Mouse (Mus musculus): Measurements from ENCODE around the gene Olfr521.
"Not testable (repeated sequence)": the region's sequence is repeated elsewhere in the genome, so short reads cannot be mapped to it uniquely, and the experiment has no call there.

Gene Olfr521

DNA sequence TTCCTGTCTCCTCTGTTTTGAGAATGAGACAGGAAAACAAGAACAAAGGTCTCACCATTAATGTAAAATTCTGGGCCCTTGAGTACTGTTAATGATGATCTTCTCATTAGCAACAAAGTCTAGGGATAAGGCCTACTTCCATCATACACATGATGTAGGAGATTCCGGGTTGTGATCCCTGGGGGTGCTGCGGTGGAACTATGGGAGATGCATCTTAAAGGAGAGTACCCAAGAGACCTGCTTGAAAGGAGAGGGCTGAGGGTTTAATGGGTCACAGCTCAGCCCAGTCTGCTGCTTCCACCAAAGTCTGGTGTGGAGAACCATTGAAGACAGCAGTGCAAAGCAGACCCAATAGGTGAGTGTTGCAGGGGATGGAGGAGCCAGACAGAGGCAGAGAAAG is at the start of gene Olfr521:
Gene Olfr521 (plus strand): TSS at position 301 of the 400 bp plus-strand sequence.
- DNase-seq, result no peak

DNA sequence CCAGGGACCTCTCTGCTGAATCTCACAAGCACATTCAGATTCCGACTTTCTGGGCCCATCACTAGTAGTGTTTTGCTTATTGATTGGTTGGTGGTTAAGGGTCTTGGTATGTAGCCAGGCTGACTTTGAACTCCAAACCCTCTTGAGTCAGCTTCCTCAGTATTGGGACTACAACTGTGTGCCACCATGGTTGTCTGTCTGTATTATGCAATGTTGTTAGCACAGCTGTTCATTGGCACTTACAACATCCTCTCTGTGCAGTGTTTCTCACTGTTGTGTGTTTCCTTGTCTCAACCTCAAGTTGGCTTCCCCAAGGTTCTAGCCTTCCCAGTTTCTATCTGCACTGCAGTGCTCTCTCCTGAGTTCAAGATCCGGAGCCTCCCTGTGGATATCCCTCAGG is 46.8 kb upstream of the Olfr521 start:
- no peak for DNase-seq

DNA sequence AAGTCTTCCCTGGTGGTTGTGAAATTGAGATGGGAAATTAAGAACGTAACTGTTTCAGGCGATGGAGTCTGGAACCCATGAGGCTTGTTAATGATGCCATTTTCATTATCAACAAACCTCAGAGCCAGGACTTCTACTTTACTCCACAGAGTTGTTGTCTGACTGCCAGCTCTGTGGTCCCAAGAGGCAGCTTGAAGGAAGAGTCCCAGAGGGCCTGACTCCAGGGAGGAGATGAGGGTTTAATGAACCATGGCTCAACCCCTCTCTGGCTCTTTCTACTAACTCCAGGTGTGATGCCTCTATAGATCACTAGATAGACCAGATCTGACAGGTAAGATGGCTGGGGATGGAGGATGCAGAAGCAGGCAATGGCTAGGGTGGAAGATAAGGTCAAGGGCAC is 33.3 kb upstream of the Olfr521 start, which contains the start of gene Olfr520:
Gene Olfr520 (plus strand): TSS at position 301 of the 400 bp plus-strand sequence.
- DNase-seq, result no peak

DNA sequence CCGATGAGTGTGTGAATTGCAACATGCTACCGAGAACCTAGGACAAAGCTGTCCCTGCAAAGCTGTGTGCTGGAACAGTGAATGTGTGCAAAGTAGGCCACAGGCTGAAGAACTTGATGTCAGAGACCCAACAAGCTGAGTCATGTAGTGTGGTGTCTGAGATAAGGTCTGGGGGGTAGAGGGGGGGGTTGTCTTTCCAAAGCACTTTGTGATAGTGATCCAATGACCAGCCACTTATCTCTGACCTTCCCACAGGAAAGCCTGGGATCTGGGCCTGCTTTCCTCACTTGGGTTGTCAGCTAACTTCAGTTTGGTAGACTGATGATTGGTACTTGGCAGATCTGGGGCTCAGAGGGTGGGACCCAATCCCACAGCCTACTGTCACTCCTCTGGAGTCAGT is 28.7 kb upstream of the Olfr521 start:
- no peak for DNase-seq

DNA sequence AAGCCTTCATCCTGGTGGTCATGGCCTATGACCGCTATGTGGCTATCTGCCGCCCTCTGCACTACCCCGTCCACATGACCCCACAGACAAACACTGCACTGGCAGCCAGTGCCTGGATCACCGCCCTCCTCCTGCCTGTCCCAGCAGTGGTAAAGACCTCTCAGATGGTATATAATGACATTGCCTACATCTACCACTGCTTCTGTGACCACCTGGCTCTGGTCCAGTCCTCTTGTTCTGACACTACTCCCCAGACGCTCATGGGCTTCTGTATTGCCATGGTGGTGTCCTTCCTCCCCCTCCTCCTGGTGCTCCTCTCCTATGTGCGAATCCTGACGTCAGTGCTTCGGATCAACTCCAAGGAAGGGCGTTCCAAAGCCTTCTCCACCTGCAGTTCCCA is 27.8 kb upstream of the Olfr521 start:
- not testable (repeated sequence) for DNase-seq

DNA sequence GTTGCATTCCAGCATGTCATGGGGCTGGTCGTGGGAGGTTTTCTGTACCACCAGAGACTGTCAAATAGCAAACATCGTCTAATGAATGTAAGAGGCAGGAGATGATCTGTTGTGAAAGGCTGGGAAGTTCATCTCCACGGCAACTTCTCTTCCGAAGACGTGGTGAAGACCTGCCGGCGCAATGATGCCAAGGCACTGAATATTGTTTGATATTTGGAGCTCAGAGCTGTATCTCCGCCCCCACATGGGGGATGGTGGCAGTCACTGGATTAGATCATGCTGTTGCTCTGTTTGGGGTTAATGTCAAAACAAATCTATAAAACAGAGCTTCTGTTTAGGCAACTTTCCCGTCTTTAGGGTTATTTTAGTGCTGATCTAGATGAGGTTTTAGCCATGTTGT is 24.0 kb upstream of the Olfr521 start:
- DNase-seq, result no peak

DNA sequence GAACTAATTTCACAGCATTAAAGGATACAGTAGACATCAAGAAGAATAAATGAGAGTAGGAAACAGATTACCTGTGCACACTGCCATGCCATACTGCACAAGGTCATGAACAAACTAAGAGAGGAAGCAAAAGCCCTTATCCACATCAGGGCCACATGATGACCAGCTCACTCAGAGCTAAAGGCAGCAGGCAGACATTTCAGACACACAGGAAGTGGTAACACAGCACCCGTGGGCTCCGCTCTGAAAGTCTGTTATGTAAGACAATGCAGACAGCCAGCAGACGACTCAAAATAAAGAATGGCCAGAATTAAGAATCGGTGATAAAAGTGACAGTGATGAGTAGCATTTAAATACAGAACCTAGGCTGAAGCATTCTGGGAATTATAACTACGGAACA is 18.1 kb downstream of the Olfr521 start:
- no peak for DNase-seq

DNA sequence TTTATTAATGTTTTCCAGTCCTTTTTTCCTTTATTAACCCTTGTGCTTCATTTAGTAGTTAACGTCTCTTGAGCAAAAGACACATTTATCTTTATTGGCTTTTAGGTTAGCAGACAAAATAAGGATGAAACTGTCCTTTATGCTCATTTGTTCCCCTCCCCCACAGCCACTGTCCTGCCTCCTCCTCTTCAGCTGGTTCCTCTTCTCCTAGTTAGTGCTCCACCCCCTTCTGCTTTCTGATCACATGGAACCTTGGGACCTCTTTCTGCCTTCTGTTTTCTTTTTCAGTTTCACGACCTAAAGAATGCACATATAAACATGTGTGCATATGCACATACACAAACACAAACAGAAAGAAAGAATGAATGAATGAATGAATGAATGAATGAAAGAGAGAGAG is 18.6 kb downstream of the Olfr521 start:
- DNase-seq, result no peak

DNA sequence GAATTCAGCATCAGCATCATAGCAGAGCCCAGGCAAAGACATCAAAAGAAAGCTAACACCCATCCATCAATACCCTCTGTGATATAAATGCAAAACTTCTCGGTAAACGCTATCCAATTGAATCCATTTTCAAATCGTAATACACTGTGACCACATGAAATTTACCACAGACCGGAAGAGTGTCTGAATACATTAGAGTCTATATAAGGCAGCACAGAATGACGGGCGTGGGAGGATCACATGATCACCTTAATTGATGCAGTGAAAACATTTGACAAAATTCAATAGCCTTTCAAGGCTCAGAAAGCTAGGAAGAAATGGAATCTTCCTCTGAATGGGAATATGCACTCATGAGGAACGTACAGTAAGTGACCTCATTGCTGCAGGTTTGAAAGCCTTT is 20.1 kb downstream of the Olfr521 start:
- no peak for DNase-seq

DNA sequence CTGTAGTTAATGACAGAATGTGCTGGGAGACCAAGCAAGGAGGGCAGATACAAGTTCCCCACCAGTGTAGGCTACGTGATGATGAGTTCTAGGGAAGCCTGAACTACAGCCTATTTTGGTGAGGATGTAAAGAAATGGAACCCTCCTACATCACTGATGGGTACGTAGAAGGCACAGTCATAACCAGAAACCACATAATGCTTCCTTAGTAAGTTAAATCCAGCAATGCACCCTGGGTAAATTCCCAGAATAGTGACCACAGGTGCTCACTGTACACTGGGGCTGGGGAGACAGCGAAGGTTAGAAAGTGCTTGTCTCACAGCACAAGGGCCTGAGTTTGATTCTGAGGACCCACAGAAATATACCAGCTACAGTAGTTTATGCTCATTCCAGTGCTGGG is 22.2 kb downstream of the Olfr521 start:
- DNase-seq, result no peak

DNA sequence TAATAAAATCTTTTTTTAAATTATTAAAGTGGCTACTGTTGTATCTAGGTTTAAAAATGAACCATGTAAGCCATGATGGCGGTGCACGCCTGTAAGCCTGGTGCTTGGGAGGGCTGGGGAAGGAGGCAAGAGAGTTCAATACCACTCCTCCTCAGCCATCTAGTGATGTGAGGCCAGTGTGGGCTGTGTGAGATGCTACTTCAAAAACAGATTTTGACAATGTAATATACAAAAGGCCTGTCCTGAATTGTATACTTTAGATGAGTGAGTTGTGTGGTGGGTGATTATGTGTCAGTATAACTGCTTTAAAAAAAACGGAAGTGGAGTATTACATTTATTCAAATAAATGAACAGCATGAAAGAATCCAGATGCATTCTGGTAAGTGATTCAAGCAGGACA is 23.5 kb downstream of the Olfr521 start:
- DNase-seq, result no peak

DNA sequence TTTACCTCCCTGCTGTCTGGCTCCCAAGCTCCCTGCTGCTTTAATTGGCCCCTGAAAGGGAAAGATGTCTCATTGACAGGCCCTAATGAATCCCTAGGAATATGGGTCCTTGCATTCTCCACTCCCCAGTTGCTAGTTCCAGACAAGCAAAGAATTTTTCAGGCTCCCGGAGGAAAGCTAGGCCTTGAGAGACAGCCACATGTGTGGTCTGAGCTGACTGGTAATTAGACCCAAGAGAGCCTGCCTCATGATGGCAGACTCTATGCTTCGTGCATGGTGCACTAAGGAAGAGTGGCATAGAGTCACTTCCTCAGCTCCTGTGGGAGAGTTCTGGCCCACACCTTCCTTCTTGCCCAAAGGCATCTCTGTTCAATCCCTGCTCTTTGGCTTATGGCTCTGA is 24.6 kb downstream of the Olfr521 start:
- DNase-seq, result no peak

DNA sequence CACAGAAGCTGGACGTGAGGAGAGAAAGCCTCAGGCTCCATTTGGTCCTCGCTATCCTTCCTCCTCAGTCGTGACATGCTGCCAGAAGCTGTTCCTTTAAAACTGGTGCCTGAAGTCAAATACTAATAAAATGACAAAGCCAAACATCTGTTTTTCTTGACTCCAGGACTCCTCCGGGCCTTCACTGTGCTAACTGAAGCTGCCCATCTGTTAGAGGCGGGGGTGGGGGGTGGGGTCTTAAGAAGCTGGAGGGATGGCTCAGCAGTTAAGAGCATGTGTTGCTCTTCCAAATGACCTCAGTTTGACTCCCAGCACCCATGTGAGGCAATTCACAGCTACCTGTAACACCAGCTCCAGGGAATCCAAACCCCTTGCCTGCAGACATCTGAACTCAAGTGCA is 25.3 kb downstream of the Olfr521 start:
- no peak for DNase-seq

DNA sequence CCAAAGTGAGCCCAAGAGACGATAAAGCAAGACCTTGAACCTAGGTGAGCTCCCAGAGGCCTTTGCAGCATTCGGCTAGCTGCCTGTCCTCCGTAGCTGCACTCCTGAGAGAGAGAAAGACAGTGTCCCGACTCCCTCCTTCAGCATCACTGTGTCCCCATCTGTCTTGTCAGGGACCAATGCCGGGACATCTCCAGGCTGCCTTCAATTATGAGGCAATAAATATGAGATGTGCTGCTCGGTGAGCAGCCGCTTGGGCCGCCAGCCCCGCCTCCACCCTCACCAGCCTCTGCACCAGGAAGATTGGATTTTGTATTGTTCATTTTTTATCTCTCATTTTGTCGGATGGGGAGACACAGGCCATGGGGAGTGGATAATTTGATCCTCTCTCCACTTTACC is 27.5 kb downstream of the Olfr521 start:
- DNase-seq, result no peak

DNA sequence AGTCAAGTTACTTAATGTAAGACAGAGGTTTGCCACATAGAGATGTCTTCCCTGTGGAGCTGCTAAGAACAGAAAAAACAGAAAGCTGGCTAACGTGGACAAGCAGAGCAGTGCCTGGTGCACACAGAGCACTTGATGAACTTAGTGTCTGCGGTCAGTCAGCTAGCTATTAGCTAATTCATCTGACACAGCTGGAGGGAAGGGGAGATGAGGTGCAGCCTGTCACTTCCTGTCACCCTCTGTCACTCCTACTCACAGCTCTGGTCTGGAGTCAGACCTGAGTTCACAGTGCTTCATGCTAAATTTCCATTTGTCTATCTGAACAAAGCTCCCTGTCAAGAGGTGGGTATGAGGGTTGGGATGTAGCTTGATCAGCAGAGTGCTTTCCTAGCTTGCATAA is 30.8 kb downstream of the Olfr521 start:
- DNase-seq, result no peak

DNA sequence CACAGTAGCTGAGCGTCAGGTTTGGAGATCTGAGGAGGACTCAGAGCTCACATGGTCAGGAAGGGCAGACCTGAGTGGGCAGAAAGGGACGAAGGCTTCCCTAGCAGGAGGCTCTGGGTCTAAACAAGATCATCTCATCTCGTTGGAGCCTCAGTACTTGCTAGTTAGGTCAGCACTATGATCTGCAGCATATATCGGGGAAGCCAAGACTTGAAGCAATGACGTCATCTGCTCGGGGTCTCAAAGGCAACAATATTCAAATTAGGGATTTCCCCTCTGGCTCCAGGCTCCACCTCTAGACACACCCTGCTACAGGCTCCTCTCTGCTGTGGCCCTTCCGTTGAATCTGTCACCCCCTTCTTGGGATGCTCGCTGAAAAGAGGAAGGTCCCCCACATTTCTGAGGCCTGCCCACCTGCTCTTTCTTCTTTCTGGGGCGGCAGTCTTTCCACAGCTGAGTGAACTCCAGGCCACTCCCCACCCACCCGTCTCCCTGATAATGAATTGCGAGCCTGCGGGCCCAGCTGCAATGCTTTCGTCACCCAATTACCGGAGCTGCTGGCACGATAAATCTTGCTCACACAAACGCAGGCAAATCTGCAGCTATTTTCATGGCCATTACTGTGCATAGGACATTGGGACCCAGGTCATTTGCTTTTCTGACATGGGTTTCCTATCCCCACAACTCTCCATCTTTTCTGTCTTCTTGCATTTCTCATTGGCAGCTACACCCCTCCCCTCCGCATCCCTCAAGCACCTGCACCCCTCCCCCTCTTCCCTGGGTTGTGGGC is 32.1 kb downstream of the Olfr521 start:
- no peak for DNase-seq

DNA sequence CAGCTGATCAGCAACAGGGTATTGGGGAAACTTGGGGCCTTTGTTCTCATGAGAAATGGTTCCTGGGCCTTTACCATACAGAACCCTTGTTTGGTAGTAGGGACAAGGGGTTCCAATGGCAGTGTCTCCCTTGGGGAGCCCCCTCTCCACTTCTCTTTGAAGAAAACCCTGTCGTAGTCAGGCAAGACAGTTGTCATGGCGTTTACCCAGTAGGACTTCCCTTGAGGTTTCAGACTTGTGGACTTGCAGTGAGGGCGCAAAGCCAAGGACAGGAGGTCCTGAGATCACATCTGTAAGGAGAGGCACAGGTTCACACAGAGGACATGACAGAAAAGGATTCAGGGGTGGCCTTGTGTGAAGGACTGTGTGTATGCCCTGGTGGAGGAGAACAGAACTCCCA is 33.2 kb downstream of the Olfr521 start:
- no peak for DNase-seq

DNA sequence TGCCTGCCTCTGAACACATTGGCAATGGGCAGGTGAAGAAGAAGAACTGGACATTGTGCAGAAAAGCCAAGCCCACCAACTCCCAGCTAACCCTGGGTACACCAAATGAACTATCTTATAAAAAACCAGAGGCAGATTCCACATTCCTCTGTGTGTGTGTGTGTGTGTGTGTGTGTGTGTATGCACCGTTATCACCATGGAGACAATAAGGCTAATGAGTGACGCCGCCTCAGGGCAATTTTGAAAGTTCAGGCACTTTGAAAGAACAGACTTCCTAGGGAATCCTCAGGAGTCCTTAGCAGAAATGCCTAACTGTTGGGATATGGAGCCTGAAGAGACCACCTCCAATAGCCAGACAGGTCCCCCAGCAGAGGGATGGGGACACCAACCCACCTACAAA is 34.0 kb downstream of the Olfr521 start:
- DNase-seq, result no peak

DNA sequence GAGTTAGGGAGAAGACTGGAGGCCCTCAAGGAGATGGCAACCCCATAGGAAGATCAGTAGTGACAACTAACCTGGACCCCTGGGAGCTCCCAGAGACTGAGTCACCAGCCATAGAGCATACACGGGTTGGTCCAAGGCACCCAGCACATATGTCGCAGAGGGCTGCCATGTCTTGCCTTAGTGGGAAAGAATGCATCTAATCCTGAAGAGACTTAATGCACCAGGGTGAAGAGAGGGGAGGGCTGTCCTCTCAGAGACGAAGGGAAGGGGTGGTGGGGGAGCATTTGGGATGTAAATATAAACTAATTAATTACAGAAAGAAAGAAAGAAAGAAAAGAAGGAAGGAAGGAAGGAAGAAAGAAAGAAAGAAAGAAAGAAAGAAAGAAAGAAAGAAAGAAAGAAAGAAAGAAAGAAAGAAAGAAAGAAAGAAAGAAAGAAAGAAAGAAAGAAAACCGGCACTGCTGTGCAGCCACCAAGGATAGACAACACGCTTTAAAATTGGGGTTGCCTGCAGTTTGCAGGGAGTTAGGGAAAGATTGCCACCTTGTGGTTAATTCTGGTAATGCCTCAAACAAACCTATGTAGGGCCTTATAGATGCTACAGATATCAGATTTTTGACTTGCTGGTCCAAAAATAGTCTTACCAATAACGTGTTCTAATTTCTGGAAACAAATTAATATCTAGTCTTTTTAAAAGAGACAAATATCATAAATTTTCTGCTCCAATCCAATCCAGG is 34.8 kb downstream of the Olfr521 start:
- peak in 1 of 2 experiments; percentile 81 for DNase-seq

DNA sequence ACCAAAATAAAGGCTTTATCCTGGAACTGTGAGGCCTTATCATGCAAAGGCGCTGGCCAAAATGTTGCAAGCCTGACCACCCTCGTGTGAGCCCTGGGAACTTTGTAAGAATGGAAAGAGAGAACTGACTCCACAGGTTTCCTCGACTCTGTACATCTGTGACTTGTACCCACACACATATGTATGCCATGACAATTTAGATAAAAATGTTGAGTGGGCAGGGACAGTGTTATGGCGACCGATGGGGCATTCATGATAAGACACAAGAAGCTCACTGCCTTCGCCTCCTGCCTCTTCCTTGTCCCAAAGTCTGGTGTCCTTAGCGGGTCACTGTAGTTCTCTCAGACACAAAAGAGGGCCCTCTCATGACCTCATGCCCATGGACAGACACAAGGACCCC is 35.8 kb downstream of the Olfr521 start:
- no peak for DNase-seq

DNA sequence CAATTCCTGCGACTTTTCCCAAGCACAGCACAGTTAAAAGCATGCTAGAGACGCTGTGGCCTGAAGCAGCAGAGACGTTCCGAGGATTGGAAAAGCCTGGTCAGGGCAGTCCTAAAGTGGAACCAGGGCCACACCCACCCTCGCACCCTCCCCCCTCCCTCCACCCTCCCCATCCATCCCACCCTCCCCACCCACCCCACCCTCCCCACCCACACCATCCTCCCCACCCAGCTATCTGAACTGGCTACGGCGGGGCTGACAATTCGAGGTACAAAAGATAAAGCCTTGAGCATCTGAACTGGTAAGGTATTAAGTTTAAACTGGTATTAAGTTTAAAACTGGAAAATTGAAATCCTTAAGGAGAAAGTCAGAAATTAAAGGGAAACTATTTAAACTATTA is 40.2 kb downstream of the Olfr521 start:
- DNase-seq, result no peak

DNA sequence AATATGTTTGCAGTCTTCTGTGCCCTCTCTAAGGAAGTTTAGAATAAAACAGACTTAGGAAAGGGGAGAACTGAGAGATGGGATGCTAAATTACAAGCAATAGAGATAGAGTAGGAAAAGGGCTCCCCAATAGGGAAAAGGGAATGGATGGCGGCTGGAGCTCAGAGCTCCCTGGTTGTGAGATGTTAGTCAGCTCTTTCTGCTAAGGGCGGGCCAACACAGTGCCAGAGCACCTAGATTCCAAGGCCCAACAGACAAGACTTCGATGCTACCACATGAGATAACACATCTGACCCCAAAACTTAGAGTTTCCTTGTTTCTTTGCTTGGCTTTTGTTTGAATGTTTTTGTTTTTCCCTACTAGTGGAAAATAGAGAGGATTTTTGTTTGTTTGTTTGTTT is 40.7 kb downstream of the Olfr521 start:
- not testable (repeated sequence) for DNase-seq

DNA sequence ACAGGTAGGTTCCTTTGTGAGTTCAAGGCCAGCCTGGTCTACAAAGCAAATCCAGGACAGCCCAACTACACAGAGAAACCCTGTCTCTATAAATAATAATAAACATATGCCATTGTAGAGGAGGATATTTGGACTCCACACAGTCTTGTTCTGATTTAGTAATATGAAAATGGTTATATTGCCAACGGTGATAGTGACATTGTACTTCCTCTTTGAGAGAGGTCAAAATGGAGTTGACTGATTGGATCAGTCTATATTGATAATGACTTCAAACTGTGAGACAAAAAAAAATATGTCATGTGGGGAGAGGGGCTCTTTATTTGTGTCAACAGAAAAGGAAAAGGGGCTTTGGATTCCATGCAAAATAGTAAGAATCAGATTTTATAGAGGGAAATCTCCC is 42.0 kb downstream of the Olfr521 start:
- DNase-seq, result no peak

DNA sequence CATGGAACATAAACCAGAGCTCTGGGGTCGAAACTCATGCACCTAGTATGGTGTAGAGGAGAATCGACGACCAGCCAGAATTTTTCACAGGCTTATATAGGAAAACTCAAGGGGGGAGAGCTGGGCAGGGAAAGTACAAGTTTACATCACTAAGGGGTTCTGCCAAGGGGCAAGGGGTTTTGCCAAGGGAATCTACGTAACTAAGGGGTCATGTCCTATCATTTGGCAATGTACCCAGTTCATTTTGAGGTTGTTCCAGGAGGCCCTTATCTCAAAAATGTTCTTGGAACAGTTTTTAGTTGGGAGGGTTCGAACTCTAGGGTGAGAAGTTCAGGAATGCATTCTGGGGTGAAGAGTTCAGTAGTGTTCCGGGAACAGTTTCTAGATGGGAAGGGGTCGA is 43.7 kb downstream of the Olfr521 start:
- not testable (repeated sequence) for DNase-seq
